Mouse (Mus musculus): ENCODE results near the gene Kcnh6. TPM values are rescaled to one million over a fixed set of nuclear protein-coding genes. Genes with fewer than 3 reads are reported as not detected.
"Not testable (repeated sequence)": the region's sequence is repeated elsewhere in the genome, so short reads cannot be mapped to it uniquely, and the experiment has no call there.

Gene Kcnh6
- polyA plus RNA-seq, 1 experiment from 2014 or later: 0.41 TPM

GRCm38 (mm10) chr11:106058020-106058419, 50.1 kb downstream of the Kcnh6 start:
- ATAC-seq (replicated peaks; ENCODE audit: low FRiP score) (no peak), DNase-seq (ENCODE audit: low spot score) (no peak)
- H3K4me2 ChIP-seq (ENCODE audit: low read depth, low read length, severe bottlenecking): no peak overlapping the region
- H3K9ac ChIP-seq (ENCODE audit: low read length): no peak overlapping the region
- H3K27me3 ChIP-seq (ENCODE audit: control insufficient read depth, insufficient read depth, low read length): no peaks in the 10 kb centered on the region
- H3K36me3 ChIP-seq (ENCODE audit: control insufficient read depth, insufficient read depth, low read length): peaks cover 10% of the 10 kb centered on the region; the same call in 1 of the 2 replicates
- H3K4me1 ChIP-seq (replicated peaks; ENCODE audit: control insufficient read depth, insufficient read depth, low read length): no peaks in the 10 kb centered on the region
- WGBS: 75% methylated on average over 8 of the region's 8 CpGs
- no peak overlapping the region for H3K27ac ChIP-seq (ENCODE audit: low read depth, low read length)
- H3K4me3 ChIP-seq (ENCODE audit: low read depth, low read length): no peak overlapping the region
- H3K9me3 ChIP-seq (ENCODE audit: control insufficient read depth, low read length): no peaks in the 10 kb centered on the region

DNA sequence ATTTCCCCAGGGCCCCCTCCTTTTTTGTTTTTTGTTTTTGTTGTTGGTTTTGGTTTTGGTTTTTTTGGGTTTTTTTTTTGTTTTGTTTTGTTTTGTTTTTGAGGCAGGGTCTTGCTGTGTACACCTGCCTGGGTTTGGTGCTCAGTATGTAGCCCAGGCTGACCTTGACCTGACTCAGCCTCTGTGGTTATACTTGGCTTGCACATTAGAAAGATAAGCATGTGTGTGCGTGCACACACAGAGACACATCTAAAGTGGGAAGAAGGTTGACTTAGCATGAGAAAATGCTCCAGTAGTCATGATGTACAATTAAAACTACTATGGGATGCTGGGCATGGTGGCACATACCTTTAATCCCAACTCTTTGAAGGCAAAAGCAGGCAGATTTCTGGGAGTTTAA, 52.6 kb downstream of the Kcnh6 start:
- DNase-seq (ENCODE audit: low spot score) (no peak), ATAC-seq (replicated peaks; ENCODE audit: low FRiP score) (no peak)
- H3K4me1 ChIP-seq (replicated peaks; ENCODE audit: control insufficient read depth, insufficient read depth, low read length): no peaks in the 10 kb centered on the region
- H3K27me3 ChIP-seq (ENCODE audit: control insufficient read depth, insufficient read depth, low read length): no peaks in the 10 kb centered on the region
- no peak overlapping the region for H3K27ac ChIP-seq (ENCODE audit: low read depth, low read length)
- H3K9ac ChIP-seq (ENCODE audit: low read length): no peak overlapping the region
- H3K9me3 ChIP-seq (ENCODE audit: control insufficient read depth, low read length): no peaks in the 10 kb centered on the region
- 98% methylated on average over 1 of the region's 1 CpGs for WGBS
- no peak overlapping the region for H3K4me2 ChIP-seq (ENCODE audit: low read depth, low read length, severe bottlenecking)
- H3K36me3 ChIP-seq (ENCODE audit: control insufficient read depth, insufficient read depth, low read length): peaks cover 3% of the 10 kb centered on the region; the same call in 1 of the 2 replicates
- no peak overlapping the region for H3K4me3 ChIP-seq (ENCODE audit: low read depth, low read length)

GRCm38 (mm10) chr11:106061311-106061710, 53.4 kb downstream of the Kcnh6 start:
- DNase-seq (ENCODE audit: low spot score) (no peak), ATAC-seq (replicated peaks; ENCODE audit: low FRiP score) (no peak)
- Histone ChIP-seq H3K4me2 (ENCODE audit: low read depth, low read length, severe bottlenecking) (no peak overlapping the region), H3K4me3 (ENCODE audit: low read depth, low read length) (no peak overlapping the region), H3K36me3 (ENCODE audit: control insufficient read depth, insufficient read depth, low read length) (peaks cover 3% of the 10 kb centered on the region; the same call in 1 of the 2 replicates), H3K9ac (ENCODE audit: low read length) (no peak overlapping the region), H3K9me3 (ENCODE audit: control insufficient read depth, low read length) (no peaks in the 10 kb centered on the region), H3K27me3 (ENCODE audit: control insufficient read depth, insufficient read depth, low read length) (no peaks in the 10 kb centered on the region), H3K4me1 (replicated peaks; ENCODE audit: control insufficient read depth, insufficient read depth, low read length) (no peaks in the 10 kb centered on the region), H3K27ac (ENCODE audit: low read depth, low read length) (no peak overlapping the region)
- 85% methylated on average over 1 of the region's 1 CpGs for whole genome bisulfite sequencing

DNA sequence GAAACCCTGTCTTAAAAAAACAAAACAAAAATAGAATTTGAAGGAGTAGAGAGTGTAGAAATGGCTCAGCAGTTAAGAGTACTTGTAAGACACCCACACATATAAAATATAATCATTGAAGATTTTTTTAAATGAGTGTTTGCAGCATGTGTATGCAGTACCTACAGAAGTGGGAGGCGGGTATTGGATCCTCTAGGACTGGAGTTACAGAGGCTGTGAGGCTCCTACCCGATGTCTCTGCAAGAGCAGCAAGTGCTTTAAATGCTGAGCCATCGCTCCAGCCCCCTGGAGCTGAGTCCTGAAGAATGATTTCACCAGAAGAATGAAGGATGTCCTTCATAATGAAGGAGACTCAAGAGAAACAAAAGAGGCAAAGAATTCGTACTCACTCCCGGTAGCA, 55.8 kb downstream of the Kcnh6 start:
- Histone ChIP-seq H3K4me1 (replicated peaks; ENCODE audit: control insufficient read depth, insufficient read depth, low read length) (no peaks in the 10 kb centered on the region), H3K9ac (ENCODE audit: low read length) (no peak overlapping the region), H3K4me3 (ENCODE audit: low read depth, low read length) (no peak overlapping the region), H3K36me3 (ENCODE audit: control insufficient read depth, insufficient read depth, low read length) (no peaks in the 10 kb centered on the region; the same call in 1 of the 2 replicates), H3K9me3 (ENCODE audit: control insufficient read depth, low read length) (no peaks in the 10 kb centered on the region), H3K27ac (ENCODE audit: low read depth, low read length) (no peak overlapping the region), H3K4me2 (ENCODE audit: low read depth, low read length, severe bottlenecking) (no peak overlapping the region), H3K27me3 (ENCODE audit: control insufficient read depth, insufficient read depth, low read length) (no peaks in the 10 kb centered on the region)
- ATAC-seq (replicated peaks; ENCODE audit: low FRiP score): no peak
- WGBS: 80% methylated on average over 5 of the region's 5 CpGs
- no peak for DNase-seq (ENCODE audit: low spot score)

GRCm38 (mm10) chr11:106065073-106065922, 57.4 kb downstream of the Kcnh6 start:
- no peak overlapping the region for H3K27ac ChIP-seq (ENCODE audit: low read depth, low read length)
- DNase-seq (ENCODE audit: low spot score) (no peak), ATAC-seq (replicated peaks; ENCODE audit: low FRiP score) (no peak)
- no peaks in the 10 kb centered on the region for H3K36me3 ChIP-seq (ENCODE audit: control insufficient read depth, insufficient read depth, low read length)
- no peaks in the 10 kb centered on the region for H3K4me1 ChIP-seq (replicated peaks; ENCODE audit: control insufficient read depth, insufficient read depth, low read length)
- H3K4me3 ChIP-seq (ENCODE audit: low read depth, low read length): peak overlapping the region; percentile 82
- 48% methylated on average over 18 of the region's 18 CpGs for WGBS
- H3K9me3 ChIP-seq (ENCODE audit: control insufficient read depth, low read length): no peaks in the 10 kb centered on the region
- H3K9ac ChIP-seq (ENCODE audit: low read length): peak overlapping the region; percentile 87; the same call in 1 of the 2 replicates
- no peaks in the 10 kb centered on the region for H3K27me3 ChIP-seq (ENCODE audit: control insufficient read depth, insufficient read depth, low read length)
- peak overlapping the region; percentile 77 for H3K4me2 ChIP-seq (ENCODE audit: low read depth, low read length, severe bottlenecking)

GRCm38 (mm10) chr11:106065923-106066571, 58.1 kb downstream of the Kcnh6 start, which contains the start of gene Taco1:
TSS of gene Taco1 (plus strand) at chr11:106066061.
- Histone ChIP-seq H3K9ac (ENCODE audit: low read length) (peak within 1 kb of the TSS; percentile 87), H3K4me3 (ENCODE audit: low read depth, low read length) (peak within 1 kb of the TSS; percentile 82), H3K36me3 (ENCODE audit: control insufficient read depth, insufficient read depth, low read length) (no peaks in the 10 kb centered on the region), H3K9me3 (ENCODE audit: control insufficient read depth, low read length) (no peaks in the 10 kb centered on the region), H3K27ac (ENCODE audit: low read depth, low read length) (peak within 1 kb of the TSS; percentile 58), H3K4me1 (replicated peaks; ENCODE audit: control insufficient read depth, insufficient read depth, low read length) (no peaks in the 10 kb centered on the region), H3K4me2 (ENCODE audit: low read depth, low read length, severe bottlenecking) (peak within 1 kb of the TSS; percentile 77), H3K27me3 (ENCODE audit: control insufficient read depth, insufficient read depth, low read length) (no peaks in the 10 kb centered on the region)
- WGBS: under 1% methylated on average over 49 of the region's 49 CpGs
- ATAC-seq (replicated peaks; ENCODE audit: low FRiP score): peak; percentile 96
- DNase-seq (ENCODE audit: low spot score): peak; percentile 96

- peak; percentile 87 for DNase-seq (ENCODE audit: low spot score)
- H3K4me1 ChIP-seq (replicated peaks; ENCODE audit: control insufficient read depth, insufficient read depth, low read length); H3K27me3 ChIP-seq (ENCODE audit: control insufficient read depth, insufficient read depth, low read length); H3K27ac ChIP-seq (ENCODE audit: low read depth, low read length); H3K36me3 ChIP-seq (ENCODE audit: control insufficient read depth, insufficient read depth, low read length); H3K9me3 ChIP-seq (ENCODE audit: control insufficient read depth, low read length); ATAC-seq (replicated peaks; ENCODE audit: low FRiP score): not testable (repeated sequence)
- Histone ChIP-seq H3K4me2 (ENCODE audit: low read depth, low read length, severe bottlenecking) (peak overlapping the region; percentile 77), H3K9ac (ENCODE audit: low read length) (peak overlapping the region; percentile 87), H3K4me3 (ENCODE audit: low read depth, low read length) (peak overlapping the region; percentile 82)
- WGBS: 17% methylated on average over 23 of the region's 23 CpGs
Measured at GRCm38 (mm10) chr11:106066616-106067015, 58.7 kb downstream of the Kcnh6 start.

DNA sequence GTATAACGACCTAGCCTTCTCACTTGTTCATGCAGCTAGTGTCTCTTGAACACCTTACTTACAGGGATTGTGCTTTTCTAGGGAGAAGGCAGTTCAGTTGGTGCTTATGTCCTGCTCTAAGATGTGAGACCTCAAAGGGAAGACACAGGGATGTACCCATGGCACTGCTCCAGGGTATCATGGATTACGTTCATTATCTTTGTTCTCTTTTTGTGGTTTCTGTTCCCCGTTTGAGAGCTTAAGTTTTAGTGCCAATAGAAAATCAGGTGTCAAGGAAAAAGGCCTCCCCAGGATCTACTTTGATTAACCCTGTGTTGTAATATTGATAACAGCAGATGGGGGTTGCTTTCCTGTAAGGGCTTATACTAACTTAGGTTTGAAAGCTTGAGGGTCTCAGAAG, 65.8 kb downstream of the Kcnh6 start:
- WGBS: 81% methylated on average over 3 of the region's 3 CpGs
- H3K4me3 ChIP-seq (ENCODE audit: low read depth, low read length): no peak overlapping the region
- H3K4me1 ChIP-seq (replicated peaks; ENCODE audit: control insufficient read depth, insufficient read depth, low read length): no peaks in the 10 kb centered on the region
- ATAC-seq (replicated peaks; ENCODE audit: low FRiP score) (no peak), DNase-seq (ENCODE audit: low spot score) (no peak)
- no peaks in the 10 kb centered on the region for H3K27me3 ChIP-seq (ENCODE audit: control insufficient read depth, insufficient read depth, low read length)
- no peaks in the 10 kb centered on the region for H3K36me3 ChIP-seq (ENCODE audit: control insufficient read depth, insufficient read depth, low read length)
- H3K27ac ChIP-seq (ENCODE audit: low read depth, low read length): no peak overlapping the region
- H3K4me2 ChIP-seq (ENCODE audit: low read depth, low read length, severe bottlenecking): no peak overlapping the region
- no peak overlapping the region for H3K9ac ChIP-seq (ENCODE audit: low read length)
- no peaks in the 10 kb centered on the region for H3K9me3 ChIP-seq (ENCODE audit: control insufficient read depth, low read length)
